Mouse (Mus musculus) erythroblast, embryonic 14.5 days (primary cell): ENCODE results near the gene Cep63.

Experiments used
- GATA1 ChIP-seq: IDR thresholded peaks from 2 replicates; pipeline ENCODE4 v1.6.1; 2012; ENCODE audit warnings: low read length, inconsistent platforms, mixed read lengths
- TAL1 ChIP-seq: IDR thresholded peaks from 3 replicates; pipeline ENCODE4 v1.6.1; 2012; ENCODE audit warnings: low read length, inconsistent platforms, mixed read lengths

DNA sequence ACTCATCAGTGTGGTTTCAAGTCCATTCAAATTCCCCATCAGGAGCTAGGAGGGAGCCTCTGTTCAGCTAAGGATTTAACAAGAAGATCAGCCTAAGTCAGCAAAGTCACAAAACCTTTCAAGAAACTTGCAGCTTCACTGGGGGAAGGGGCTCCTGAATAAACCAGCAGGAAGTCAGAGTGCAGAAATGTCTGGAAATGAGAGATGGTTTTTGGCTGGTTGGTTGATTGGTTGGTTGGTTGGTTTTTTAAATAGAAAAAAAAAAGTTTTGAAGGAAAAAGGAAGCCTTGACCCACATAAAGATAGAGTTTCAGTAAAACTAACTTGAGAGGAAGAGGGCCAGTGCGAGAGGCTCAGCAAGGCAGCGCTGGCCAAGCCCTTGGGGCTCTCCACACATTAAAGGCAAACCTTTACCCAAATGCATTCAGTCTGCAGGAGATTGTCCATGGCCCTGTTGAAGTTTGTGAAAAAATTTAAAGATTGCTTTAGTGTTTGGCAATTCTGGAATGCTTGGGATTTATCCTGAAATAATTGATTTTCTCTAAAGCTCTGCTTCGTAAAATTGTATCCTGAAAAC, 18.9 kb upstream of the Cep63 start:
- TF ChIP-seq GATA1 (no peak), TAL1 (no peak)
